ENCODE assay signal across 8 mouse cellular contexts in the genomic region with DNA sequence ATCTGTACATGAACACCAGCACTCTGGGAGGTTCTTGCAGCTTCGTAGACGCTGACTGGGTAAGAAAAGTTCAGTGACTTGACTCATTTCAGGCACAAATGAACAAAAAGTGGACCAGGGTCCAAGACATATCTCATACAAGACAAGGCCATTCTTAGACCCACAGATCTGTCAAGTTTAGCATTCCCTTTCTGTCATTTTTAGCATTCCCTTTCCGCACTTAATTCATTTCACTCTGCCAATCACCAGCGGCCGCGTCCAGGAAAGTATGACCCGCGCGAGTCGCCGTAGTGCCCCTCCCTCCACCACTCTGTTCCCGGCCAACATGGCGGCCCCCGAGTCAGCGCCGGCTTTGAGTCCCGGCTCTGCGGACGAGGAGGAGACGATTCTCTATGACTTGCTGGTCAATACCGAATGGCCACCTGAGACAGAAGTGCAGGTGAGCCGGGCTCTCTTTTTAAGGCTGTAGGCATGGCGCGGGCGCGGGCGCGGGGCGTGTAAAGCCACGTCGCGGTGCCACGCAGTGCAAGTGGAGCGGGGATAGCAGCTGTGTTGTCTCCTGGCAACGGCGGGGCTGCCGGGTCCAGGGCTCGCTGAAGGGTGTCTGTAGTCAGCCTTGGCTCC. TPM values are rescaled to one million over a fixed set of nuclear protein-coding genes. Genes with fewer than 3 reads are reported as not detected.
DNase-seq lines count a peak whose midpoint lies in the region; ATAC-seq lines count a peak whose summit lies in the region.

A gene (plus strand): TSS at position 308 of the 624 bp plus-strand sequence.

- H3K9ac ChIP-seq in hindbrain, embryonic 14.5 days, result peak within 1 kb of the TSS; percentile 86

- H3K4me1 ChIP-seq in hindbrain, embryonic 14.5 days (replicated peaks; ENCODE audit: control insufficient read depth, insufficient read depth, low read length), result peaks cover 15% of the 10 kb centered on the region; the same call in 1 of the 2 replicates

- H3K4me3 ChIP-seq in hindbrain, embryonic 14.5 days (replicated peaks; ENCODE audit: low read length), result peak within 1 kb of the TSS; percentile 86

- peak within 1 kb of the TSS; percentile 70 for H3K4me2 ChIP-seq in hindbrain, embryonic 14.5 days (replicated peaks)

- H3K27ac ChIP-seq in hindbrain, embryonic 14.5 days, result peak within 1 kb of the TSS; percentile 70

- H3K36me3 ChIP-seq in hindbrain, embryonic 14.5 days (replicated peaks; ENCODE audit: control insufficient read depth, insufficient read depth), result peaks cover 4% of the 10 kb centered on the region; the same call in 1 of the 2 replicates

- H3K27me3 ChIP-seq in hindbrain, embryonic 14.5 days (ENCODE audit: control insufficient read depth, insufficient read depth, low read length), result no peaks in the 10 kb centered on the region

- ATAC-seq in hindbrain, embryonic 14.5 days (ENCODE audit: low FRiP score), result peak; percentile 94

- DNase-seq in NIH3T3 (ENCODE audit: low read depth), result peak; percentile 87
- DNase-seq in cerebellum, postnatal 14 days, result peak; percentile 91 to 92
- peak; percentile 78 to 86 for DNase-seq in frontal cortex, postnatal 25 days (ENCODE audit: low spot score in 2 of 2)
- DNase-seq in hindbrain, embryonic 14.5 days (ENCODE audit: low spot score), result peak; percentile 74
- peak; percentile 88 to 90 for DNase-seq in layer of hippocampus, postnatal 36 days
- DNase-seq in lung, postnatal 36 days, result peak; percentile 90
- peak; percentile 90 for DNase-seq in retina, postnatal 1 day
- DNase-seq in urinary bladder, adult 18-20 months (ENCODE audit: low spot score in 2 of 2), result peak; percentile 80 to 92

- WGBS in hindbrain, embryonic 14.5 days, result 2% methylated on average over 38 of the region's 38 CpGs

- H3K9me3 ChIP-seq in hindbrain, embryonic 14.5 days (ENCODE audit: control insufficient read depth, low read length), result no peaks in the 10 kb centered on the region

RNA-seq across cellular contexts. Expression of the gene that starts here (rescaled TPM):
- polyA plus RNA-seq in hindbrain, embryonic 14.5 days (2014; fragmentation: Nextera tagmentation; extraction: Ambion mirVana), result 21.9 and 22.1 TPM in 2 replicates
- total RNA-seq in layer of hippocampus, postnatal 36 days (2021), result 10 to 100 TPM; 30.5 to 33.2 TPM

Comparison
In these comparisons a context has a peak if more than half of its experiments do, and no peak if none do; other contexts are left out.
1. Peak in every context shown above with its lines: DNase-seq, ATAC-seq, H3K4me3 ChIP-seq and H3K27ac ChIP-seq.